Mouse (Mus musculus) liver, postnatal 0 days (tissue): Measurements from ENCODE around the gene Lmx1a.

ENCODE experiments used
- CTCF ChIP-seq: sonication (generic); IDR thresholded peaks from 2 replicates; pipeline ENCODE4 v1.5.1; 2016; ENCODE audit warnings: antibody characterized with exemption, low read depth
- EP300 ChIP-seq: IDR thresholded peaks from 2 replicates; pipeline ENCODE4 v1.6.1; 2016; ENCODE audit warnings: antibody characterized with exemption, low read depth, mild to moderate bottlenecking

DNA sequence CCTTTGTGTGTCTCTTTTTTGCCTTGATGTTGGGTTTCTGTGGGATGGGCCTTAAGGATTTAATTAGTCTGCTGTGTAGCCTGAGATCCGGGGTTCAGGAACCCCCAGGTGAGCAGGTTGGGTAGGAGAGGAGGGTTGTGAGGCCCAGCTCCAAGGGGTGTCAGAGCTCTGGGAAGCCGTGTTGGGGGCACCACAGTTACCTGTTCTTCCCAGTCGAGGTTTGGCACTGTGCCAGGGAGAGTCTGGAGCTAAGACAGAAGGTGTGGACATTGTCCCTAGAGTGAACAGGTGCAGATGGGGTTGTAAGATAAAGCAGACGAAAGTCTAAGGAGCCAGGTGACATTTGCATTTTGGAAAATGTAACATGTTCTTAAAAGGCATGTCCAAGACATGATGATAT lies 112.9 kb downstream of the Lmx1a start:
- TF ChIP-seq CTCF: no peak
- no peak for TF ChIP-seq EP300
